Mouse (Mus musculus): ENCODE results near the gene Gm20479. TPM values are rescaled to one million over a fixed set of nuclear protein-coding genes. Genes with fewer than 3 reads are reported as not detected.

Gm20479 gene
- polyA plus RNA-seq, 1 experiment from 2014 or later = not detected

DNA sequence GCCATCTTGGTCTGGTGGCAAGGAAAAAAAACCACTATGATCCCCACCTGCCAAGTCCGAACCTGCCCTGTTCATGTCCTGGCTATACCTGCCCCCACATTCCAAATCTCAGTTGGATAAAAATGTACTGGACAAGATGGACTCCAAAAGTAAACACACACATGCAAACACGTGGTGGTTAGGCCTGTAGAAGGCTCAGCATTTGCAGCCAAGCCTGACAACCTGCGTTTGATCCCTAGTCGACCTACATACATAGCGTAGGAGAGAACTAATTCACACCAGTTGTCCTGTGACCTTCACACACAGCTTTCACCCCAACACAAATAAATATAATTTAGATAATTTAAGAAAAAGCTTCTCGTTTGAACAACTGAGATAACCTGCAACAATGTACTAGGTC lies 3.5 kb upstream of the Gm20479 start:
- peak overlapping the region; percentile 71 for H3K4me2 ChIP-seq (ENCODE audit: low read depth)
- peak overlapping the region; percentile 8 for H3K4me3 ChIP-seq (ENCODE audit: low read depth, low read length)
- H3K9ac ChIP-seq (ENCODE audit: low read length) = no peak overlapping the region
- H3K36me3 ChIP-seq (ENCODE audit: control insufficient read depth, insufficient read depth, low read length) = no peaks in the 10 kb centered on the region
- H3K27me3 ChIP-seq (ENCODE audit: control insufficient read depth, insufficient read depth, low read length) = peaks cover 56% of the 10 kb centered on the region
- no peaks in the 10 kb centered on the region for H3K9me3 ChIP-seq (ENCODE audit: control insufficient read depth, low read length)
- no peak for DNase-seq (ENCODE audit: low spot score)
- H3K27ac ChIP-seq (ENCODE audit: low read depth, low read length) = no peak overlapping the region
- no peak for ATAC-seq (ENCODE audit: insufficient read depth, low FRiP score, low TSS enrichment)
- 55% methylated on average over 6 of the region's 6 CpGs for WGBS
- H3K4me1 ChIP-seq (ENCODE audit: control insufficient read depth, insufficient read depth, low read length) = no peaks in the 10 kb centered on the region; the same call in 1 of the 2 replicates

DNA sequence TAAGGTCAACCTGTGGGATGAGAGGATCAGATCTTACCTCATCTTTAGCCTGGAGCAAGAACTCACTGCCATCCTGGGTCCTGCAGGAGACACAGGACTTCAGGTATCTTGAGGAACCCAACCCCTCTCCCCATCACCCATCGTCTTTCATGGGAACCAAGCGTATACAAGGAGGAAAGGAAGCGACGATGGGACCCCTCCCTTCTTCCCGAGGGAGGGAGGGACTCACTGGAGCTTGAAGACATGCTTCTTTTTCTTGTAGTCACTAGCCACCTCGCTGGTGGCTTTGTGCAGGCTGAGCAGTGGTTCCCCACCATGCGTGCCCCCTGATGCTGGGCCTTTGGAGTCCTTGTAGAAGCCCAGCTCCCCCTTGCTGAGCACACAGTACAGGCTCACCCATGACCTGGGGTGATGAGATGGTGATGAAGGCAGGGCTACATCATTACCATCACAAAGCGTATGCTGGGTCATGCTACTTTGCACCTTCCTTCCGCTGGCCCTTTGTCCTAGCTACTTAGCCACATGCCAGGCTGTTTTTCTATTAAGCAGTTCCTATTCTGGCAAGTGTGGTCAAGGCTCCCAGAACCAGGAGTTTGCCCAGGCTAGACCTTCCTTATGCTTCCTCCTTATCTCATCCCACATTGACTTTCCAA lies 2.6 kb upstream of the Gm20479 start:
- Histone ChIP-seq H3K4me2 (ENCODE audit: low read depth) (no peak overlapping the region), H3K27ac (ENCODE audit: low read depth, low read length) (no peak overlapping the region), H3K4me1 (ENCODE audit: control insufficient read depth, insufficient read depth, low read length) (peaks cover under 1% of the 10 kb centered on the region; the same call in 1 of the 2 replicates), H3K36me3 (ENCODE audit: control insufficient read depth, insufficient read depth, low read length) (no peaks in the 10 kb centered on the region), H3K27me3 (ENCODE audit: control insufficient read depth, insufficient read depth, low read length) (peaks cover 47% of the 10 kb centered on the region), H3K9ac (ENCODE audit: low read length) (no peak overlapping the region), H3K4me3 (ENCODE audit: low read depth, low read length) (no peak overlapping the region), H3K9me3 (ENCODE audit: control insufficient read depth, low read length) (no peaks in the 10 kb centered on the region)
- DNase-seq (ENCODE audit: low spot score) (no peak), ATAC-seq (ENCODE audit: insufficient read depth, low FRiP score, low TSS enrichment) (no peak)
- 86% methylated on average over 9 of the region's 9 CpGs for WGBS

DNA sequence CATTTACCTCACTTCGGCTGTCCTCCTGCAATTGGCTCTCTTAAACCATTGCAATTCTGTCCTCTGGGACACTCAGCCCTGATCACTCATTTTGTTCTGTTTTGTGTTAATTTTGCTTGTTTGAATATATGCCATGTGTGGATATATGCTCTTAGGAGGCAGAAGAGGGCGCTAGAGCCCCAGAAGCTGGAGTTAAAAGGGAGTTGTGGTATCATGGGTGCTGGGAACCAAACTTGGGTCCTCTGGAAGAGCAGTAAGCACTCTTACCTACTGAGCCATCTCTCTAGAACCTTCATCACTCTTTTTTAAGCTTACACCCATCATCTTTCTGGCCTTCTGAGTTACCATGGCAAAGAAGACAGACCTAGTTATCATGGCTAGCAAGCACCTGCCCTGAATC lies 1.9 kb upstream of the Gm20479 start:
- no peaks in the 10 kb centered on the region for H3K36me3 ChIP-seq (ENCODE audit: control insufficient read depth, insufficient read depth, low read length)
- no peak overlapping the region for H3K9ac ChIP-seq (ENCODE audit: low read length)
- no peak overlapping the region for H3K4me3 ChIP-seq (ENCODE audit: low read depth, low read length)
- no peak overlapping the region for H3K4me2 ChIP-seq (ENCODE audit: low read depth)
- ATAC-seq (ENCODE audit: insufficient read depth, low FRiP score, low TSS enrichment) = no peak
- H3K27ac ChIP-seq (ENCODE audit: low read depth, low read length) = no peak overlapping the region
- no peak for DNase-seq (ENCODE audit: low spot score)
- WGBS = 71% methylated on average over 2 of the region's 2 CpGs
- H3K9me3 ChIP-seq (ENCODE audit: control insufficient read depth, low read length) = no peaks in the 10 kb centered on the region
- peaks cover 42% of the 10 kb centered on the region for H3K27me3 ChIP-seq (ENCODE audit: control insufficient read depth, insufficient read depth, low read length)
- peaks cover 6% of the 10 kb centered on the region; the same call in 1 of the 2 replicates for H3K4me1 ChIP-seq (ENCODE audit: control insufficient read depth, insufficient read depth, low read length)

- no peak overlapping the region for H3K27ac ChIP-seq (ENCODE audit: low read depth, low read length)
- H3K4me1 ChIP-seq (ENCODE audit: control insufficient read depth, insufficient read depth, low read length) = peaks cover 6% of the 10 kb centered on the region; the same call in 1 of the 2 replicates
- H3K4me2 ChIP-seq (ENCODE audit: low read depth) = no peak overlapping the region
- no peaks in the 10 kb centered on the region for H3K36me3 ChIP-seq (ENCODE audit: control insufficient read depth, insufficient read depth, low read length)
- no peak overlapping the region for H3K9ac ChIP-seq (ENCODE audit: low read length)
- H3K4me3 ChIP-seq (ENCODE audit: low read depth, low read length) = no peak overlapping the region
- H3K27me3 ChIP-seq (ENCODE audit: control insufficient read depth, insufficient read depth, low read length) = peaks cover 28% of the 10 kb centered on the region
- no peaks in the 10 kb centered on the region for H3K9me3 ChIP-seq (ENCODE audit: control insufficient read depth, low read length)
- WGBS = 18% methylated on average over 3 of the region's 3 CpGs
- DNase-seq (ENCODE audit: low spot score) (no peak), ATAC-seq (ENCODE audit: insufficient read depth, low FRiP score, low TSS enrichment) (no peak)
Measured at GRCm38 (mm10) chr7:27357595-27357978, 368 bp upstream of the Gm20479 start.

DNA sequence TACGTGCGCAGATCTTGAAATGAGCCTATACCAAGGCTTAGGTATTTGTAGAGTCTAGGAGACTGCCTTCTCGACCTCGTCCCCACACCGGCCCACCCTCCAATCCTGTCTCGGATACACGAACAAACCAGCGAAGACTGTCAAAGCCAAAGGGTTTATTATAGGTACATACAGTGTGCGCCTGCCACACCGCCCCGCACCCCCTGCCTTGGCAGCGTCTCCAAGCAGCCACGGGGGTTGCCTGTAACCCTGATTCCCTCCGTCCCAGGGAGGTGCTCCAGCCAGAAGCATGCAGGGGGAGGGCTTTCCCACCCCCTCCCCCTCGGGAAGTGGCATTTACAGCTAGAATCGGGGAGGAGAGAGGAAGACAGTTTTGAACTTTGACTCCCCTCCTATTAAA lies 971 bp downstream of the Gm20479 start:
- WGBS = 2% methylated on average over 16 of the region's 16 CpGs

GRCm38 (mm10) chr7:27355745-27356240 lies 1.4 kb downstream of the Gm20479 start, which contains the start of gene Shkbp1:
Gene Shkbp1 (minus strand): TSS chr7:27356019.
- no peaks in the 10 kb centered on the region for H3K9me3 ChIP-seq (ENCODE audit: control insufficient read depth, low read length)
- H3K4me2 ChIP-seq (ENCODE audit: low read depth) = peak within 1 kb of the TSS; percentile 49
- DNase-seq (ENCODE audit: low spot score) (peak; percentile 89), ATAC-seq (ENCODE audit: insufficient read depth, low FRiP score, low TSS enrichment) (peak; percentile 97)
- H3K27ac ChIP-seq (ENCODE audit: low read depth, low read length) = no peak within 1 kb of the TSS
- H3K27me3 ChIP-seq (ENCODE audit: control insufficient read depth, insufficient read depth, low read length) = peaks cover 23% of the 10 kb centered on the region
- H3K4me1 ChIP-seq (ENCODE audit: control insufficient read depth, insufficient read depth, low read length) = peaks cover 6% of the 10 kb centered on the region; the same call in 1 of the 2 replicates
- H3K9ac ChIP-seq (ENCODE audit: low read length) = peak within 1 kb of the TSS; percentile 54
- H3K4me3 ChIP-seq (ENCODE audit: low read depth, low read length) = peak within 1 kb of the TSS; percentile 57
- WGBS = under 1% methylated on average over 34 of the region's 34 CpGs
- no peaks in the 10 kb centered on the region for H3K36me3 ChIP-seq (ENCODE audit: control insufficient read depth, insufficient read depth, low read length)

More for the DNA sequence above, 971 bp downstream of the Gm20479 start:
- Histone ChIP-seq H3K4me1 (ENCODE audit: control insufficient read depth, insufficient read depth, low read length) (peaks cover 6% of the 10 kb centered on the region; the same call in 1 of the 2 replicates), H3K4me3 (ENCODE audit: low read depth, low read length) (peak overlapping the region; percentile 57), H3K27me3 (ENCODE audit: control insufficient read depth, insufficient read depth, low read length) (peaks cover 23% of the 10 kb centered on the region), H3K27ac (ENCODE audit: low read depth, low read length) (no peak overlapping the region), H3K9ac (ENCODE audit: low read length) (peak overlapping the region; percentile 12; the same call in 1 of the 2 replicates), H3K36me3 (ENCODE audit: control insufficient read depth, insufficient read depth, low read length) (no peaks in the 10 kb centered on the region), H3K9me3 (ENCODE audit: control insufficient read depth, low read length) (no peaks in the 10 kb centered on the region), H3K4me2 (ENCODE audit: low read depth) (peak overlapping the region; percentile 39)
- no peak for DNase-seq (ENCODE audit: low spot score)
- ATAC-seq (ENCODE audit: insufficient read depth, low FRiP score, low TSS enrichment) = peak; percentile 35

DNA sequence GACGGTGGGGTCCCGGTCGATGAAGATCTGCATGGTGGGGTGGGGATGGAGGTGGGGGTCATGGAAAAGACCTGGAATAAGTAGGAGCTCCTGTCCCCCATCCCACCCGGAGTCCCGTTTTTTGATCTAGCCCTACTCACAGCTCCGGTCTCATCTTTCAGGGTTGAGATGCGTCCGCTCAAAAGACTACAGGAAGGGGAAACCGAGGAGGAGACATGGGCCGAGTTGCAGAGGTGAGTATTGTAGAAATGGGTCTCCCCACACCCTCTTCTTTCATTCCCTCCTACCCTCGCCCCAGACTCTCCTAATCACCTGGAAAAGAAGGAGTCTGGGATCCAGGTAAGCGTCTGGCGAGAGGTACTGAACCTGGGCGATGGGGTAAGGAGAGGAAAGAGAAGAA lies 2.0 kb downstream of the Gm20479 start:
- peak overlapping the region; percentile 57 for H3K4me3 ChIP-seq (ENCODE audit: low read depth, low read length)
- 11% methylated on average over 14 of the region's 14 CpGs for WGBS
- DNase-seq (ENCODE audit: low spot score) = peak; percentile 30
- H3K27ac ChIP-seq (ENCODE audit: low read depth, low read length) = no peak overlapping the region
- H3K27me3 ChIP-seq (ENCODE audit: control insufficient read depth, insufficient read depth, low read length) = peaks cover 23% of the 10 kb centered on the region
- peaks cover 6% of the 10 kb centered on the region; the same call in 1 of the 2 replicates for H3K4me1 ChIP-seq (ENCODE audit: control insufficient read depth, insufficient read depth, low read length)
- H3K9me3 ChIP-seq (ENCODE audit: control insufficient read depth, low read length) = no peaks in the 10 kb centered on the region
- peaks cover 2% of the 10 kb centered on the region; the same call in 1 of the 2 replicates for H3K36me3 ChIP-seq (ENCODE audit: control insufficient read depth, insufficient read depth, low read length)
- 0 out of 2 replicates have a peak, but pooled peaks have one; percentile 1 for ATAC-seq (ENCODE audit: insufficient read depth, low FRiP score, low TSS enrichment)
- peak overlapping the region; percentile 54 for H3K9ac ChIP-seq (ENCODE audit: low read length)
- peak overlapping the region; percentile 49 for H3K4me2 ChIP-seq (ENCODE audit: low read depth)

- no peak overlapping the region for H3K27ac ChIP-seq (ENCODE audit: low read depth, low read length)
- 46% methylated on average over 4 of the region's 4 CpGs for WGBS
- ATAC-seq (ENCODE audit: insufficient read depth, low FRiP score, low TSS enrichment) (no peak), DNase-seq (ENCODE audit: low spot score) (no peak)
- H3K9ac ChIP-seq (ENCODE audit: low read length) = no peak overlapping the region
- peak overlapping the region; percentile 57 for H3K4me3 ChIP-seq (ENCODE audit: low read depth, low read length)
- H3K27me3 ChIP-seq (ENCODE audit: control insufficient read depth, insufficient read depth, low read length) = peaks cover 23% of the 10 kb centered on the region
- H3K9me3 ChIP-seq (ENCODE audit: control insufficient read depth, low read length) = no peaks in the 10 kb centered on the region
- H3K4me1 ChIP-seq (ENCODE audit: control insufficient read depth, insufficient read depth, low read length) = peaks cover 6% of the 10 kb centered on the region; the same call in 1 of the 2 replicates
- H3K36me3 ChIP-seq (ENCODE audit: control insufficient read depth, insufficient read depth, low read length) = peaks cover 3% of the 10 kb centered on the region; the same call in 1 of the 2 replicates
- peak overlapping the region; percentile 49 for H3K4me2 ChIP-seq (ENCODE audit: low read depth)
Measured at GRCm38 (mm10) chr7:27354783-27355182, 2.4 kb downstream of the Gm20479 start.
